Mouse (Mus musculus) adrenal gland, postnatal 25 days (tissue): ENCODE results near the gene Bcl7c. TPM values are rescaled to one million over a fixed set of nuclear protein-coding genes. Genes with fewer than 3 reads are reported as not detected.
"Not testable (repeated sequence)": the region's sequence is repeated elsewhere in the genome, so short reads cannot be mapped to it uniquely, and the experiment has no call there.

Experiments used
- DNase-seq: peaks from one replicate; pipeline ENCODE4 v3.0.0; 2021; ENCODE audit warnings: mixed read lengths
- microRNA-seq, 2 experiments: library from miRNA; unstranded; fragments of <30 nt; microRNA quantifications; one replicate each; pipeline ENCODE4 v1.2.0; 2021
- total RNA-seq: library from RNA; stranded (reverse); gene quantifications from 2 replicates; pipeline ENCODE4 v1.2.3, GENCODE M21; 2021

Gene Bcl7c
- total RNA-seq, 1 experiment from 2014 or later: 114 TPM

- not testable (repeated sequence) for DNase-seq
Observed at GRCm38 (mm10) chr7:127647576-127647975, 61.2 kb downstream of the Bcl7c start.

DNA sequence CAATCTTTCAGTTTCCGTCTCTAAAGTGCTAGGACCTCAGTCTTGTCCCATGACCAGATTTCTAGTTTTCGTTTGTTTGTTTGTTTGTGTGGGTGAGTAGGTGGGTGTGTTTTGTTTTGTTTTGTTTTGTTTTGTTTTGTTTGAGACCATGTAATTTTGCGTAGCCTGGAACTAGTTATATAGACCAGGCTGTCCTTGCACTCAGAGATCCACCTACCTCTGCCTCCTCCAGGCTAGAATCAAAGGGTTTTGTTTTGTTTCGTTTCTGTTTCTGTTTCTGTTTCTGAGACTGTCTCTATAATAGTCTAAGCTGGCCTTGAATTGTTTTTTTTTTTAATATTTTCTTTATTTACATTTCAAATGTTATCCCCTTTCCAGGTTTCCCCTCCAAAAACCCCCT is 62.4 kb downstream of the Bcl7c start:
- no peak for DNase-seq

- DNase-seq: no peak
Observed at GRCm38 (mm10) chr7:127642254-127642653, 66.5 kb downstream of the Bcl7c start.

GRCm38 (mm10) chr7:127641260-127641659 is 67.5 kb downstream of the Bcl7c start:
- DNase-seq: no peak

DNA sequence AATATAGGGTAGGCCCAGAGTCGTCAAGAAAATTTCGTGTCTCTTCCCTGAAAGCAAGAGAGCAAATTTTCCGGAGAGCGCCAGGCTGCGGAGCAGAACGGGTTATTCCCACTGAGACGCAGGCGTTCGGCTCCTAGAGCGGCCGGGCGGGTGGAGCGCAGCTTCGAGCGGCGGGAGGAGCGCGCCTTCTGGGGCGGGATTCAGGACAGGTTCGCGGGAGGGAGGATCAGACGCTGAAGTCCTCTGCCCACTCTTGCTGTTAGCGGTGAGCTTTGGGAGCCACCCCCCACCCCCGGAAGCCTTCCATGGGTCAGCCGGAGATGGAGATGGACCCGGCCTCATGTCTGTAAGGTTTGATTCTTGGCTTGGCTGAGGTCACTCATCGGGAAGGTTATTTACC is 71.8 kb downstream of the Bcl7c start:
- peak; percentile 84 for DNase-seq

- no peak for DNase-seq
Observed at GRCm38 (mm10) chr7:127631416-127631815, 77.3 kb downstream of the Bcl7c start.

- no peak for DNase-seq
Observed at GRCm38 (mm10) chr7:127628646-127629045, 80.1 kb downstream of the Bcl7c start.

DNA sequence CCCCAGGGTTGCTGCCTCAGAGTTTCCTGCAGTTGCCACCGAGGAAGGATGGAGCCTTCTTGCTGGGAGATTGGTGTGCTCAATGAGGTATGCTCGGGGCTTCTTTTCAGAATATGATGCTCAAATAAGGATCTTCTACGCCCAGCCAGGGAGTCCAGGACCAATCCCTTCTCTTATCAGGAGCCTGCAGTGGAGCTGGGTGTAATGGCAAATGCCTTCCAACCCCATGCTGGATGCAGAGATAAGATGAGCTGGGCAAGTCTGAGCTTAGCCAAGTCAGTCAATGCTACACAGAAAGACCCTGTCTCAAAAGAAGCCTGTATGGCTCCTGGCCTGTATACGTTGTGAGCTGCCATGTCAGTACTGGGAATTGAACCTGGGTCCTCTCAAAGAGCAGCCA is 82.3 kb downstream of the Bcl7c start:
- DNase-seq: no peak

DNA sequence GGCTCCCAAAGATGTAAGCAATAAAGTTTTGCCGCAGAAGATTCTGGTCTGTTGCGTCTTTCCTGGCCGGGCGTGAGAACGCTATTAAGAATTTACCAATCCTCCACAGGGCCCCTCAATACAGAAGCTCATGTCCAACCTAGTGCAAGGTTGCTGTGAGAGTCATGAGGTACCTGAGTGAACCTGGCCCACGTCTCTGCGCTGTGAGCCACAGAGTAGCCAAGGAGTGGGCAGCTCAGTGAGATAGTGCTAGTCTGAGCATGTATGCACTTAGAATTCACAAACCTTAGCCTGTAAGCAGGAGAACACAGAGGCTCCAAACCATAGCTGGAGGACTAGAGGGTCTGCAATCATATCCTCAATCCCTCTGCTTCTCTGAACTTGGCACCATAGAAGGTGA is 82.7 kb downstream of the Bcl7c start:
- DNase-seq: no peak

DNA sequence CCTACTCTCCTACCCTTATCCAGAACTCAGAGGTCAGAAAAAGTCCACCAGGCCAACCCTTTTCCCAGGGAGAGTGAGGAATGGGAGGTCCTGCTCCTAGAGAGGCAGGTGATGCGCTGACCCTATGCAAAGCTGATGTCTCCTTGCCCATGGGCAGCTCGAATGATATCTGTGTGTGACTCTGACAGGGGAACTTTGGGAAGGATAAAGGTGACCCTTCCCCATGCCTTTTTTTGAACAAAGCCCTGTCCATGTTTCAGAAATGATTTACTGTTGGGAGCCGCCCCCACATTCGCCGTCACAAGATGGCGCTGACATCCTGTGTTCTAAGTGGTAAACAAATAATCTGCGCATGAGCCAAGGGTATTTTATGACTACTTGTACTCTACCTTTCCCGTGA is 90.3 kb downstream of the Bcl7c start:
- DNase-seq: not testable (repeated sequence)

GRCm38 (mm10) chr7:127617962-127618361 is 90.8 kb downstream of the Bcl7c start:
- DNase-seq: no peak

GRCm38 (mm10) chr7:127616881-127617280 is 91.9 kb downstream of the Bcl7c start:
- no peak for DNase-seq

GRCm38 (mm10) chr7:127616336-127616735 is 92.4 kb downstream of the Bcl7c start:
- no peak for DNase-seq

DNA sequence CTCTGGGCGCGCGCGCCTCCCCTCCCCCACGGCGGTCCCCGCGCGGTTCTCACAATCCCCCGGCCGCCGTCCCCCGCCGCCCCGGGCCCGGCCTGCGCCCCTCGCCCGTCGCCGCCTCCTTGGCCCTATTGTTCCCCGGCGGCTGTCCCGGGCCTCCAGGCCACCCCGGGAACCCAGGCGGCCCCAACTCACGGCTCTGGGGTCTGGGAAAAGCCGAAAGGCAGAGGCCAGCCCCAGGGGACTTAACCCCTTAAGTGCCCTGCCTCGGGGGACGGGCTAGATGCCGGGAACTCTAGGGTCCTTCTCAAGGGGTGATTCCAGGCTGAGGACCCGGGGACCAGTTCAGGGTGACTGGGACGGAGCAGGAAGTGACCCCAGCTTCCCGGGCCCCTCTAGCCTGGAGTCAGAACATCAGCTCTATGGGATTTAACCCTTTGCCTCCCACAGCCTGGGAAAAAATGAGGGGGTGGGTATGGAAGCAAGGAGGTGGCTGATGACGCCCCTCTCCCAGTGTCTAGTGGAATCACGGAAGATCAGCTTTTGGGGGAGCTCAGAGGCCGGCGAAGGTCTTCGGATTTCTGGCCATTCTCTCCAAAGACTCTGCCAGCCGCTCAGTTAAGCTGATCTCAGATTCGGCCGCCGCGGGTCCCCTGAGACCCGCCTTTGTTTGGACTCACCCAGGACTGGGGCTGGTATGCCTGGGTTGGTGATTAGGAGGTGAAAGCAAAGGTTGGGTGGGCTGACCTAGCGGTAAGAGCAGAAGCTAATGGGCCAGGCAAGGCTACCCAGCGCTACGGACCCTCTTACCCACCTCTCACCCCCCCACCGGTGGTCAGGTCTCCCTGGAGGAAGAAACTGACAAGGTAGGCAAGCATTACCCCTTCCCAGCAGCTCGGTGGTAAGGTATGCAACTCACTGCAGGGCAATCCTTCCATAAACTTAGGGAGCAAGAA is 93.6 kb downstream of the Bcl7c start, which contains the start of gene Zfp629:
TSS of gene Zfp629 (minus strand) at position 907 of the 953 bp plus-strand sequence.
- DNase-seq: peak; percentile 68

DNA sequence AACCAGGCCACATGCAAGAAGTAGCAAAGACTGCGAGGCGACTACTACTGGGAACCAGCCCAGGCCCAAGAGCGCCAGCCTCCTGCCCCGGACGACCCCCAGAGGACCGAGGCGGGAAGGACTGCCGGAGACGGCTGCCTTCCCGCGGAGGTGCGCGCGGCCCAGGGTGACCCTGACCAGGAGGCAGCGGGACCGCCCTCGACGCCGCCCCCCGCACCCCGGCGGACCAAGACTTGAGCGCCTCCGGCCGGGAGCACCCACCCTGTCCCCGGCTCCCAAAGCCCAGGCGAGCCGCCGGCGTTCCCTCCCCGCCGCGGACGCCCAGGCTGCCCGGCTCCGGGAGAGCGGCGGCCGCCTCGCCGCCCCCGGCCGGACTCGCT is 94.2 kb downstream of the Bcl7c start:
- DNase-seq: peak; percentile 77

DNA sequence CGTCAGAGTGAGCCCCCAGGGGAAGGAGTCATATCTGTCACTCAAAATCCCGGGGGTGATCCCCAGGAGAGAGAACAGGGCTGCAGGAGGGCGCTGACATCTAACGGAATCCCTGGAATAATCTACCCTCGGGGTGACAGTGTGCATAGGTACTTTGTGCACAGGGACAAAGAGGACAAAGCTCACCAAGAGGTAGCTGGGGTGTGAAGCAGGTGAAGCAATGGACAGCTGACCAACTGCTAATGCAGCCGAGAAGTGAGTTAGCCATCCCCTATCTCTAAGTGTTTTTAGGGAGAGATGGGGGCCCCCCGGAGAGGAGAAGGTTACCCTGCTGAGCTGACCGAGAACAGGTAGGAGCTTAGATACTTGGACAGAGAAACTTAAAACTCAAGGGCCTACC is 94.6 kb downstream of the Bcl7c start:
- no peak for DNase-seq

- no peak for DNase-seq
Observed at GRCm38 (mm10) chr7:127613501-127613900, 95.2 kb downstream of the Bcl7c start.

DNA sequence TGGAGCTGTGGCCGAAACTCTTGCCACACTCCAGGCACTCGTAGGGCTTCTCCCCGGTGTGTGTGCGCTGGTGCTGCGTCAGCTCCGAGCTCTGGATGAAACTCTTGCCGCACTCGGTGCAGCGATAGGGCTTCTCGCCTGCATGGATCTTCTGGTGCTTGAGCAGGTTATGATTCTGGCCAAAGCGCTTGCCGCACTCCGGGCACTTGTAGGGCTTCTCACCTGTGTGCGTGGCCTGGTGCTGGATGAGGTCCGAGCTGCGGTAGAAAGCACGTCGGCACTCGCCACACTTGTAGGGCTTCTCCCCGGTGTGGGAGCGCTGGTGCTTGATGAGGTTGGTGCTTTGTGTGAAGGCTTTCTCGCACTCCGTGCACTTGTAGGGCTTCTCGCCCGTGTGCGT is 97.2 kb downstream of the Bcl7c start:
- no peak for DNase-seq

Small RNAs within 50 kb of the gene (microRNA-seq; reads per million reads assigned to microRNA genes)
- gene Mir762: 0 reads per million in 2 experiments

Other genes starting within 250 kb of the Bcl7c start
- gene Prr14, start 249.3 kb downstream of the Bcl7c start, total RNA-seq: 62.4 and 63.3 TPM in 2 replicates
- 84.4 and 86.7 TPM in 2 replicates for gene Fbrs, start 229.7 kb downstream of the Bcl7c start, total RNA-seq
- 111 and 125 TPM in 2 replicates for gene Srcap, start 196.9 kb downstream of the Bcl7c start, total RNA-seq
- gene Gm42715, start 189.3 kb downstream of the Bcl7c start, total RNA-seq: 21.7 and 31.3 TPM in 2 replicates
- not detected in 2 replicates for gene Tmem265, start 147.5 kb downstream of the Bcl7c start, total RNA-seq
- gene Phkg2, start 135.6 kb downstream of the Bcl7c start, total RNA-seq: 52.3 and 55.0 TPM in 2 replicates
- gene Ccdc189, start 120.3 kb downstream of the Bcl7c start, total RNA-seq: 12.7 and 15.4 TPM in 2 replicates
- gene Rnf40, start 120.2 kb downstream of the Bcl7c start, total RNA-seq: 60.6 and 69.6 TPM in 2 replicates
- gene Zfp629, start 93.1 kb downstream of the Bcl7c start, total RNA-seq: 25.1 and 25.4 TPM in 2 replicates
- gene Ctf1, start 3.8 kb upstream of the Bcl7c start, total RNA-seq: 2.5 and 2.6 TPM in 2 replicates
- gene Ctf2, start 23.2 kb upstream of the Bcl7c start, total RNA-seq: not detected in 2 replicates
- gene Fbxl19, start 35.6 kb upstream of the Bcl7c start, total RNA-seq: 18.3 and 18.5 TPM in 2 replicates
- gene Orai3, start 60.9 kb upstream of the Bcl7c start, total RNA-seq: 31.5 and 37.2 TPM in 2 replicates
- gene Setd1a, start 67.7 kb upstream of the Bcl7c start, total RNA-seq: 36.9 and 49.8 TPM in 2 replicates
- gene Gm49388, start 76.7 kb upstream of the Bcl7c start, total RNA-seq: 4.4 and 6.9 TPM in 2 replicates
- 49.1 and 66.2 TPM in 2 replicates for gene Hsd3b7, start 91.7 kb upstream of the Bcl7c start, total RNA-seq
- 101 and 122 TPM in 2 replicates for gene Stx4a, start 115.4 kb upstream of the Bcl7c start, total RNA-seq
- gene Stx1b, start 115.6 kb upstream of the Bcl7c start, total RNA-seq: 4.2 and 8.0 TPM in 2 replicates
- gene Zfp646, start 167.3 kb upstream of the Bcl7c start, total RNA-seq: 41.2 and 42.2 TPM in 2 replicates
- 9.3 and 11.3 TPM in 2 replicates for gene Zfp668, start 167.9 kb upstream of the Bcl7c start, total RNA-seq
- gene Prss53, start 182.0 kb upstream of the Bcl7c start, total RNA-seq: 1.2 and 2.2 TPM in 2 replicates
- not detected in 2 replicates for gene Gm21974, start 186.5 kb upstream of the Bcl7c start, total RNA-seq
- gene Vkorc1, start 186.7 kb upstream of the Bcl7c start, total RNA-seq: 69.5 and 76.6 TPM in 2 replicates
- gene Bckdk, start 195.1 kb upstream of the Bcl7c start, total RNA-seq: 119 and 123 TPM in 2 replicates
- gene Kat8, start 203.6 kb upstream of the Bcl7c start, total RNA-seq: 30.0 and 32.6 TPM in 2 replicates
- 0.15 TPM in 1 of 2 replicates, not detected in the other for gene Prss8, start 221.2 kb upstream of the Bcl7c start, total RNA-seq
- gene Prss36, start 237.8 kb upstream of the Bcl7c start, total RNA-seq: 4.4 and 9.7 TPM in 2 replicates